ENCODE assay signal across 10 mouse cellular contexts in genomic region chr13:100112218-100112972, GRCm38 (mm10). TPM values are rescaled to one million over a fixed set of nuclear protein-coding genes. Genes with fewer than 3 reads are reported as not detected.
DNase-seq lines count a peak whose midpoint lies in the region; ATAC-seq and TF ChIP-seq lines count a peak whose summit lies in the region.
"Had no signal": no experiment of that assay in that cellular context is flagged by ENCODE, and none has a peak within 500 bp of the region (broad histone marks: within the 10 kb centered on the region; RNA-seq: fewer than 3 reads in every experiment).

No protein-coding gene starts in this region.

- no peak for TF ChIP-seq POLR2A in limb, embryonic 14.5 days (IDR thresholded peaks at IDR 0.05; ENCODE audit: borderline replicate concordance, extremely low read depth, insufficient read depth, insufficient read length)

- H3K4me1 ChIP-seq in forebrain, postnatal 0 days (ENCODE audit: insufficient read depth), result peaks cover 4% of the 10 kb centered on the region; the same call in 1 of the 2 replicates
- H3K4me1 ChIP-seq in forebrain, embryonic 15.5 days, result peaks cover 21% of the 10 kb centered on the region
- H3K4me1 ChIP-seq in limb, embryonic 14.5 days (ENCODE audit: control insufficient read depth, insufficient read depth, low read length), result peaks cover 5% of the 10 kb centered on the region; the same call in 1 of the 2 replicates
- peaks cover 13% of the 10 kb centered on the region for H3K4me1 ChIP-seq in limb, embryonic 10.5 days
- peaks cover 15% of the 10 kb centered on the region for H3K4me1 ChIP-seq in G1E (ENCODE audit: insufficient read depth, low read depth, low read length)

- no peak overlapping the region for H3K4me2 ChIP-seq in forebrain, postnatal 0 days (ENCODE audit: low read depth)
- no peak overlapping the region for H3K4me2 ChIP-seq in forebrain, embryonic 15.5 days (replicated peaks)
- no peak overlapping the region for H3K4me2 ChIP-seq in limb, embryonic 14.5 days (replicated peaks; ENCODE audit: low read depth, low read length, severe bottlenecking)
- H3K4me2 ChIP-seq: midbrain, embryonic 13.5 days had no signal

- TF ChIP-seq CTCF in forebrain, postnatal 0 days (IDR thresholded peaks at IDR 0.05; ENCODE audit: low read depth), result peak; percentile 65
- TF ChIP-seq CTCF in G1E (IDR thresholded peaks at IDR 0.05; ENCODE audit: low read depth, low read length), result no peak

- H3K9me3 ChIP-seq in forebrain, postnatal 0 days (ENCODE audit: low read length), result no peaks in the 10 kb centered on the region
- H3K9me3 ChIP-seq in forebrain, embryonic 15.5 days, result no peaks in the 10 kb centered on the region
- no peaks in the 10 kb centered on the region for H3K9me3 ChIP-seq in limb, embryonic 14.5 days (ENCODE audit: control insufficient read depth, low read length)
- H3K9me3 ChIP-seq in limb, embryonic 10.5 days (replicated peaks), result no peaks in the 10 kb centered on the region
- no peaks in the 10 kb centered on the region for H3K9me3 ChIP-seq in G1E (replicated peaks)
- H3K9me3 ChIP-seq: midbrain, embryonic 13.5 days had no signal

- no peaks in the 10 kb centered on the region for H3K27me3 ChIP-seq in forebrain, postnatal 0 days (ENCODE audit: insufficient read depth, low read length)
- no peaks in the 10 kb centered on the region for H3K27me3 ChIP-seq in forebrain, embryonic 15.5 days
- no peaks in the 10 kb centered on the region for H3K27me3 ChIP-seq in limb, embryonic 14.5 days (ENCODE audit: control insufficient read depth, insufficient read depth, low read length)
- H3K27me3 ChIP-seq in limb, embryonic 10.5 days (ENCODE audit: low read depth, poor library complexity, severe bottlenecking), result no peaks in the 10 kb centered on the region
- peaks cover 5% of the 10 kb centered on the region for H3K27me3 ChIP-seq in G1E (ENCODE audit: insufficient read depth, low read length)
- H3K27me3 ChIP-seq: midbrain, embryonic 13.5 days had no signal

- no peak overlapping the region for H3K4me3 ChIP-seq in forebrain, postnatal 0 days (ENCODE audit: low read depth, low read length)
- no peak overlapping the region for H3K4me3 ChIP-seq in forebrain, embryonic 15.5 days
- no peak overlapping the region for H3K4me3 ChIP-seq in limb, embryonic 14.5 days (replicated peaks; ENCODE audit: low read length)
- H3K4me3 ChIP-seq in limb, embryonic 10.5 days, result no peak overlapping the region
- H3K4me3 ChIP-seq in G1E (ENCODE audit: low read depth, low read length), result no peak overlapping the region
- H3K4me3 ChIP-seq: midbrain, embryonic 13.5 days had no signal

- no peak for ATAC-seq in forebrain, postnatal 0 days
- no peak for ATAC-seq in forebrain, embryonic 15.5 days (replicated peaks)
- ATAC-seq in limb, embryonic 14.5 days (ENCODE audit: low FRiP score, low read depth), result no peak
- peak; percentile 34; the same call in 1 of the 2 replicates for ATAC-seq in G1E (ENCODE audit: extremely low read depth, insufficient number of reproducible peaks, low FRiP score, poor library complexity, severe bottlenecking)
- 0 out of 2 replicates have a peak, but pooled peaks have one; percentile 38 for ATAC-seq in megakaryocyte progenitor cell, adult 5-6 weeks (replicated peaks; ENCODE audit: poor library complexity)
- ATAC-seq: midbrain, embryonic 13.5 days had no signal

- 40% methylated on average over 5 of the region's 5 CpGs for WGBS in forebrain, postnatal 0 days
- WGBS in forebrain, embryonic 15.5 days, result 42% methylated on average over 5 of the region's 5 CpGs
- WGBS in limb, embryonic 14.5 days, result 37% methylated on average over 5 of the region's 5 CpGs
- WGBS in limb, embryonic 10.5 days, result 53% methylated on average over 5 of the region's 5 CpGs

- peak; percentile 54 for DNase-seq in forebrain, postnatal 0 days
- peak; percentile 21 for DNase-seq in limb, embryonic 14.5 days (ENCODE audit: low spot score)
- DNase-seq in limb, embryonic 10.5 days (ENCODE audit: low spot score), result no peak
- DNase-seq in G1E (ENCODE audit: low spot score), result no peak
- no peak for DNase-seq in ovary, adult 18-20 months (ENCODE audit: low spot score)
- no peak for DNase-seq in spleen, adult 12 weeks (ENCODE audit: low spot score)
- DNase-seq: gastrocnemius, postnatal 14 days had no signal

- H3K27ac ChIP-seq in forebrain, postnatal 0 days (ENCODE audit: low read depth, low read length), result no peak overlapping the region
- no peak overlapping the region for H3K27ac ChIP-seq in forebrain, embryonic 15.5 days (replicated peaks)
- no peak overlapping the region for H3K27ac ChIP-seq in limb, embryonic 14.5 days (replicated peaks; ENCODE audit: low read depth, low read length)
- H3K27ac ChIP-seq in limb, embryonic 10.5 days, result no peak overlapping the region
- H3K27ac ChIP-seq: midbrain, embryonic 13.5 days had no signal

- peaks cover 17% of the 10 kb centered on the region for H3K36me3 ChIP-seq in forebrain, postnatal 0 days (ENCODE audit: insufficient read depth)
- H3K36me3 ChIP-seq in forebrain, embryonic 15.5 days, result peaks cover 29% of the 10 kb centered on the region
- H3K36me3 ChIP-seq in limb, embryonic 14.5 days (ENCODE audit: control insufficient read depth, insufficient read depth, low read length), result peaks cover 20% of the 10 kb centered on the region
- H3K36me3 ChIP-seq in limb, embryonic 10.5 days, result peaks cover 42% of the 10 kb centered on the region
- peaks cover 2% of the 10 kb centered on the region for H3K36me3 ChIP-seq in G1E (replicated peaks)

- no peak overlapping the region for H3K9ac ChIP-seq in forebrain, postnatal 0 days
- no peak overlapping the region for H3K9ac ChIP-seq in forebrain, embryonic 15.5 days (replicated peaks)
- H3K9ac ChIP-seq in limb, embryonic 14.5 days (ENCODE audit: low read depth, low read length, severe bottlenecking), result no peak overlapping the region
- H3K9ac ChIP-seq: midbrain, embryonic 13.5 days had no signal

RNA-seq across cellular contexts. Expression of gene Serf1, which starts 4.6 kb away (rescaled TPM):
- total RNA-seq in forebrain, postnatal 0 days (2014; rRNA removed), result 157 and 264 TPM in 2 replicates
- polyA plus RNA-seq in forebrain, postnatal 0 days (2015; fragmentation: Nextera tagmentation; extraction: Ambion mirVana), result 388 and 523 TPM in 2 replicates
- polyA plus RNA-seq in forebrain, embryonic 15.5 days (2015; fragmentation: Nextera tagmentation; extraction: Ambion mirVana), result 391 and 397 TPM in 2 replicates
- polyA plus RNA-seq in limb, embryonic 14.5 days (2012; rRNA removed), result 53.6 and 118 TPM in 2 replicates
- 181 and 193 TPM in 2 replicates for polyA plus RNA-seq in limb, embryonic 14.5 days (2014; fragmentation: Nextera tagmentation; extraction: Ambion mirVana)
- 144 and 175 TPM in 2 replicates for polyA plus RNA-seq in limb, embryonic 10.5 days (2016; fragmentation: Nextera tagmentation; extraction: Ambion mirVana)
- total RNA-seq in G1E (2014; fragmentation: Nextera tagmentation) (5.6 and 11.1 TPM in 2 replicates), G1E (2017) (27.2 and 29.6 TPM in 2 replicates)
- 19.2 and 29.6 TPM in 2 replicates for polyA plus RNA-seq in G1E (2012)
- total RNA-seq in megakaryocyte progenitor cell, adult 5-6 weeks (2015), result 47.5 and 53.5 TPM in 2 replicates
- total RNA-seq in megakaryocyte progenitor cell, adult 5-6 weeks (2017), result 36.8 and 58.3 TPM in 2 replicates

RNA-seq across cellular contexts. Expression of gene Bdp1, which starts 8.5 kb away (rescaled TPM):
- 23.9 and 32.1 TPM in 2 replicates for total RNA-seq in forebrain, postnatal 0 days (2014; rRNA removed)
- polyA plus RNA-seq in forebrain, postnatal 0 days (2015; fragmentation: Nextera tagmentation; extraction: Ambion mirVana), result 10.6 and 19.1 TPM in 2 replicates
- 33.9 and 34.6 TPM in 2 replicates for polyA plus RNA-seq in forebrain, embryonic 15.5 days (2015; fragmentation: Nextera tagmentation; extraction: Ambion mirVana)
- 10.0 and 12.7 TPM in 2 replicates for polyA plus RNA-seq in limb, embryonic 14.5 days (2012; rRNA removed)
- 20.6 and 26.4 TPM in 2 replicates for polyA plus RNA-seq in limb, embryonic 14.5 days (2014; fragmentation: Nextera tagmentation; extraction: Ambion mirVana)
- 24.9 and 26.6 TPM in 2 replicates for polyA plus RNA-seq in limb, embryonic 10.5 days (2016; fragmentation: Nextera tagmentation; extraction: Ambion mirVana)
- total RNA-seq in G1E (2014; fragmentation: Nextera tagmentation) (84.4 and 103 TPM in 2 replicates), G1E (2017) (51.3 and 59.3 TPM in 2 replicates)
- 6.2 and 6.6 TPM in 2 replicates for polyA plus RNA-seq in G1E (2012)
- total RNA-seq in megakaryocyte progenitor cell, adult 5-6 weeks (2015), result 37.1 and 51.2 TPM in 2 replicates
- 61.1 and 76.9 TPM in 2 replicates for total RNA-seq in megakaryocyte progenitor cell, adult 5-6 weeks (2017)

RNA-seq across cellular contexts. Expression of gene Smn1, which starts 12.3 kb away (rescaled TPM):
- total RNA-seq in forebrain, postnatal 0 days (2014; rRNA removed), result 31.4 and 38.9 TPM in 2 replicates
- 51.8 and 57.1 TPM in 2 replicates for polyA plus RNA-seq in forebrain, postnatal 0 days (2015; fragmentation: Nextera tagmentation; extraction: Ambion mirVana)
- 44.6 and 47.8 TPM in 2 replicates for polyA plus RNA-seq in forebrain, embryonic 15.5 days (2015; fragmentation: Nextera tagmentation; extraction: Ambion mirVana)
- 54.4 and 63.9 TPM in 2 replicates for polyA plus RNA-seq in limb, embryonic 14.5 days (2012; rRNA removed)
- polyA plus RNA-seq in limb, embryonic 14.5 days (2014; fragmentation: Nextera tagmentation; extraction: Ambion mirVana), result 50.4 and 53.0 TPM in 2 replicates
- polyA plus RNA-seq in limb, embryonic 10.5 days (2016; fragmentation: Nextera tagmentation; extraction: Ambion mirVana), result 84.8 and 91.6 TPM in 2 replicates
- total RNA-seq in G1E (2014; fragmentation: Nextera tagmentation) (72.0 and 92.5 TPM in 2 replicates), G1E (2017) (26.4 and 46.6 TPM in 2 replicates)
- 75.2 and 80.4 TPM in 2 replicates for polyA plus RNA-seq in G1E (2012)
- total RNA-seq in megakaryocyte progenitor cell, adult 5-6 weeks (2015), result 91.6 and 107 TPM in 2 replicates
- 67.9 and 72.2 TPM in 2 replicates for total RNA-seq in megakaryocyte progenitor cell, adult 5-6 weeks (2017)

Comparison
In these comparisons a context has a peak if more than half of its experiments do, and no peak if none do; other contexts are left out.
1. DNase-seq: peak in forebrain, postnatal 0 days (single experiment) and limb, embryonic 14.5 days (single experiment); none in limb, embryonic 10.5 days (single experiment), G1E (single experiment), ovary, adult 18-20 months (single experiment) and spleen, adult 12 weeks (single experiment).
2. ATAC-seq: peak in G1E (single experiment) and megakaryocyte progenitor cell, adult 5-6 weeks (single experiment); none in forebrain, postnatal 0 days (single experiment), forebrain, embryonic 15.5 days (single experiment) and limb, embryonic 14.5 days (single experiment).